Mouse (Mus musculus) G1E-ER4 (cell line): ENCODE measurements around the gene Tpd52l2. TPM values are rescaled to one million over a fixed set of nuclear protein-coding genes. Genes with fewer than 3 reads are reported as not detected.

Experiments
- GATA1 ChIP-seq: IDR thresholded peaks from one replicate; pipeline ENCODE4 v1.8.0; 2012; ENCODE audit warnings: low read length, inconsistent platforms
- polyA plus RNA-seq: library from polyadenylated mRNA; stranded (reverse); fragments of >175 nt; gene quantifications from 2 replicates; pipeline ENCODE4 v1.2.3, GENCODE M21; 2012

Gene Tpd52l2
- 31.1 and 70.5 TPM in 2 replicates for polyA plus RNA-seq

- no peak for TF ChIP-seq GATA1
Measured at GRCm38 (mm10) chr2:181496831-181497547, at the start of gene Tpd52l2. Gene Tpd52l2, plus strand, starts transcription at chr2:181497142.

- no peak for TF ChIP-seq GATA1
Measured at GRCm38 (mm10) chr2:181452181-181452580, 44.8 kb upstream of the Tpd52l2 start.

GRCm38 (mm10) chr2:181453274-181453673 lies 43.7 kb upstream of the Tpd52l2 start:
- no peak for TF ChIP-seq GATA1

- no peak for TF ChIP-seq GATA1
Measured at GRCm38 (mm10) chr2:181455899-181456298, 41.0 kb upstream of the Tpd52l2 start.

GRCm38 (mm10) chr2:181457831-181458230 lies 39.1 kb upstream of the Tpd52l2 start:
- TF ChIP-seq GATA1, result no peak

GRCm38 (mm10) chr2:181458411-181459152 lies 38.4 kb upstream of the Tpd52l2 start:
- TF ChIP-seq GATA1, result no peak

GRCm38 (mm10) chr2:181459153-181459672 lies 37.7 kb upstream of the Tpd52l2 start, which contains the start of gene Zbtb46:
Gene Zbtb46, minus strand, starts transcription at chr2:181459426.
- no peak for TF ChIP-seq GATA1

GRCm38 (mm10) chr2:181459673-181460621 lies 37.0 kb upstream of the Tpd52l2 start:
- no peak for TF ChIP-seq GATA1

- TF ChIP-seq GATA1, result no peak
Measured at GRCm38 (mm10) chr2:181461536-181462100, 35.3 kb upstream of the Tpd52l2 start.

GRCm38 (mm10) chr2:181462604-181463003 lies 34.3 kb upstream of the Tpd52l2 start:
- no peak for TF ChIP-seq GATA1

GRCm38 (mm10) chr2:181463008-181463738 lies 33.8 kb upstream of the Tpd52l2 start:
- TF ChIP-seq GATA1, result no peak

GRCm38 (mm10) chr2:181465423-181465822 lies 31.5 kb upstream of the Tpd52l2 start:
- TF ChIP-seq GATA1, result no peak

- TF ChIP-seq GATA1, result no peak
Measured at GRCm38 (mm10) chr2:181470285-181470684, 26.7 kb upstream of the Tpd52l2 start.

- no peak for TF ChIP-seq GATA1
Measured at GRCm38 (mm10) chr2:181471246-181471645, 25.7 kb upstream of the Tpd52l2 start.

GRCm38 (mm10) chr2:181472256-181472827 lies 24.6 kb upstream of the Tpd52l2 start:
- TF ChIP-seq GATA1, result no peak
